Mouse (Mus musculus): ENCODE measurements around the gene Adgrl2.

DNA sequence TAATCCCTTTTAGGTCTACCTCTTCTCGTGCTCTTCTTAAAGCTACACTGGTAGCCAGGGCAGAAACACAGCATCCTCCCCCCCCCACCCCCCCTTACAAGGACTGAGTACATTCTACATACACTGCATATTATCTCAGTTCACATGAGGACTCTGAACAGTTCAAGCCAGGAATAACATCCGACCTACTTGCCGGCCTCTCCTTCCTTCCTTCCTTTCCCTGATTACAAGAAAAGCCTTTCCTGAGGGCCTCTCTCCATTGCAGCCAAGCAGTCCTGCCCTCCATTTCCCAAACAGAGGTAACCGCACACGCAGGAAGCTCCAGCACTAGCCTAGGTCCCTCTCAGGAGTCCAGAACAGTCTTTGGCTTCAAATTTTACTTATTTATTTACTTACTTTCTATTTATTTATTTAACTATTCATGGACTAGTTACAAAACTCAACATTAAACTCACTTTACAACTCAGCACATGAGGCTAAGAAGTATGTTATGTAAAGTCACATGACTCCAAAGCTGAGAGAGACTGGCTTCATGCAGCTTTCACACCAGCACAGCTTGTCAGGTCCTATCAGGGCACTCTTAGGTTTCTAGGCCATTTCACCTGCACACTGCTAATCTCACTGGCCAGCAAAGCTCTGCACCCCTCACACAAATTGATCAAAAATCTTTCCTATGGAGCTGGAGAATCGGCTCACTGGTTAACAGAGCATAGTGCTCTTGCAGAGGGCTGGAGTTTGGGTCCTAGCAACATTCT, 83.2 kb downstream of the Adgrl2 start:
- TF ChIP-seq CTCF (IDR thresholded peaks at IDR 0.05): no peak
- TF ChIP-seq POLR2A (IDR thresholded peaks at IDR 0.05; ENCODE audit: insufficient read depth, low read depth, low read length): peak; percentile 48; the same call in 1 of the 2 replicates
- TF ChIP-seq EP300 (IDR thresholded peaks at IDR 0.05; ENCODE audit: insufficient read depth, low read depth, low read length): peak; percentile 92
